Mouse (Mus musculus) stomach, postnatal 0 days (tissue): ENCODE measurements around the gene Rabgap1l.

ENCODE experiments used
- CTCF ChIP-seq: IDR thresholded peaks from 2 replicates; pipeline ENCODE4 v1.5.1; 2016; ENCODE audit warnings: antibody characterized with exemption, low read depth, mild to moderate bottlenecking, moderate library complexity
- EP300 ChIP-seq: optimal IDR thresholded peaks from 2 replicates; pipeline ENCODE3; 2016; ENCODE audit warnings: antibody characterized with exemption

DNA sequence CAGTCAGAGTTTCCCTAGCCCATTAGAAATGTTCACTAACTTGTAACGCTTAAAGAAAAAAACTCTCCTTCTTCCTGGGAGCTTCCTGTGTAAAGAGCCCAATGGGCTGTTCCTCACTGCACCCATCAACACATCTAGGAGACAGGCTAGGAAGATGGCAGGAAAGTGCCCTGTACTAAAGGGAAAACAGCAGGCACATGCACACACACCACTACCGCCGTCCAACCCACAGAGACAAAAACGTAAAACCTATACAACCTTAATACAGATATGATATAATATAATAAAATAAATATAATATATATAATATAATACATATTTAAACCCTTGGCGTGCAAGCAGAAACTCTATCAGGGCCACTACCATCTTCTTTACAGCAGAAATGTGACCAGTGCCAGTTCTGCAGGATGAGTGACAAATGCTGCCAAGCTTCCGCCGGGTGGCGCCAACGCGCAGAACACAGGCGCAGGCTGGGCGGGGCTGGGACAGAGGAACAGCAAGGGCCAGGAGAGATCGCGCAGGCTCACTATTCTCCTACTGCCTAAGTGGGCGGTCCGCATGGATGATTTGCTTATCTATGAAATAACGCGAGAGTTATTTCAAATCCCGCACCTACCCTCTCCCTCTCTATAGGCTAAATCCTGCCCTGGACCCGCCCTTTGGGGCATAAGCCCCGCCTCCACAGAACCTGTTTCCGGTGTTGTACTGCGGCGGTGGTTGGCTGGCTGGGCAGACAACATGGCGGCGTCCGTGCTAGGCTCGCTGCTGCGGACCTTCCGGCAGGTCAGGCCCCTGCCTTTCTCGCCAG, 598.3 kb downstream of the Rabgap1l start, which contains the start of gene Mrps14:
- TF ChIP-seq CTCF (peak; percentile 94), EP300 (no peak)
